Mouse (Mus musculus) cerebellum, postnatal 25 days (tissue): ENCODE measurements around the gene Vmn1r163.
"Not testable (repeated sequence)": the region's sequence is repeated elsewhere in the genome, so short reads cannot be mapped to it uniquely, and the experiment has no call there.

Experiments
- DNase-seq, 2 experiments: peaks; one replicate each; pipeline ENCODE4 v3.0.0; 2021; ENCODE audit warnings: mixed read lengths in 2 of 2

Vmn1r163 gene

GRCm38 (mm10) chr7:23055240-23055639 lies at the start of gene Vmn1r163:
Vmn1r163 (plus strand) TSS chr7:23055540.
- DNase-seq, result not testable (repeated sequence)

- not testable (repeated sequence) for DNase-seq
These were observed 35.5 kb upstream of the Vmn1r163 start, which contains the start of gene Gm4216 for GRCm38 (mm10) chr7:23019823-23020222. Gm4216 (minus strand) TSS chr7:23019923.

- not testable (repeated sequence) for DNase-seq
These were observed 12.0 kb downstream of the Vmn1r163 start, which contains the start of gene Gm8720 for GRCm38 (mm10) chr7:23067356-23067755. Gm8720 (minus strand) TSS chr7:23067456.
